Mouse (Mus musculus) stomach, postnatal 0 days (tissue): ENCODE data around the gene Ext2.

Source experiments
- CTCF ChIP-seq: IDR thresholded peaks from 2 replicates; pipeline ENCODE4 v1.5.1; 2016; ENCODE audit warnings: antibody characterized with exemption, low read depth, mild to moderate bottlenecking, moderate library complexity
- EP300 ChIP-seq: optimal IDR thresholded peaks from 2 replicates; pipeline ENCODE3; 2016; ENCODE audit warnings: antibody characterized with exemption

DNA sequence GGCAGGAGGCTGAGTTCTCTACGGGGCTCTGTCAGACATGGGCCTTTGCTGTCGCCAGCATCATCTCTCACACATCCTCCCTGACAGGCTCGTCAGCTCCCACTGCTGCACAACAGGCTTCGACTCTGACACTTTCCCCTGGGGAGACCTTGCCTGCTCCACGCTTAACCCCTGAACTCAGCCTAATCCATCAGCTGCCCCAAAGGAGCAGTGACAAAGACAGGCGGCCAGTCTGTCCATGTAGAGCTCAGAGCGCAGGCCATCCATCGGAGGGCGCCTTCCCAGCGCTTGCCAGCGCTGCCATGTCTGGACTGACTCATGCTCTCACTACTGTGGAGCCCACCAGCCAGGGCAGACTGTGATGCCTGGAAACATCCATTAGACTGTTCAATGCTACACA lies 92.8 kb downstream of the Ext2 start:
- TF ChIP-seq CTCF (no peak), EP300 (no peak)
